Mouse (Mus musculus): ENCODE data around the gene Ly6g6f. TPM values are rescaled to one million over a fixed set of nuclear protein-coding genes. Genes with fewer than 3 reads are reported as not detected.

The Ly6g6f gene
- polyA plus RNA-seq, 1 experiment from 2014 or later: 0.18 TPM

- Histone ChIP-seq H3K27ac (no peak overlapping the region), H3K4me2 (no peak overlapping the region), H3K4me1 (peaks cover 8% of the 10 kb centered on the region; the same call in 1 of the 2 replicates), H3K4me3 (no peak overlapping the region), H3K36me3 (peaks cover 44% of the 10 kb centered on the region), H3K9me3 (no peaks in the 10 kb centered on the region), H3K27me3 (no peaks in the 10 kb centered on the region), H3K9ac (0 out of 2 replicates have a peak overlapping the region, but pooled peaks have one; percentile 44)
- 81% methylated on average over 6 of the region's 6 CpGs for WGBS
- ATAC-seq (ENCODE audit: insufficient number of reproducible peaks, insufficient read depth, low FRiP score, low TSS enrichment, low read depth): no peak
Observed at GRCm38 (mm10) chr17:35104754-35105153, 19.3 kb upstream of the Ly6g6f start.

DNA sequence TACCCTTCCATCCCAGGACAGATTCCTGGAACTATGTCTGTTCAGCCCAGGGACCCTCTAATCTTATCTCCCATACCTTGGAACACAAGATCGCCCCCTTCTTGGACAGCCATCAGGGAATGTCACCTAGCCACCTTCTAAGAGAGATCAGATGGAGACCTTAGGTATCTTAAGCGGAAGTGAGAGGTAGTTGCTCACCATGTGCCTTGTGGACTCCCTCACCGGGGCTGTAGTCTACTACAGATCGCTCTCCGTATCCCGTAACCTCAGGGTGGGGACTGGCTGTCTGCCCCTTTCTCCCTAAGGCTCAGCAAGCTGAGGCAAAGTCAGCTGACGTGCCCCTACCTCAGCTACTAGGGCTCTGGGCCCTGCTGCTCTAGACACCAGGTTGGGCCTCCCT, 18.7 kb upstream of the Ly6g6f start:
- H3K36me3 ChIP-seq: peaks cover 51% of the 10 kb centered on the region
- H3K9me3 ChIP-seq: no peaks in the 10 kb centered on the region
- H3K27ac ChIP-seq: no peak overlapping the region
- peaks cover 8% of the 10 kb centered on the region; the same call in 1 of the 2 replicates for H3K4me1 ChIP-seq
- 87% methylated on average over 7 of the region's 7 CpGs for WGBS
- no peaks in the 10 kb centered on the region for H3K27me3 ChIP-seq
- H3K9ac ChIP-seq: 0 out of 2 replicates have a peak overlapping the region, but pooled peaks have one; percentile 46
- H3K4me2 ChIP-seq: no peak overlapping the region
- no peak for ATAC-seq (ENCODE audit: insufficient number of reproducible peaks, insufficient read depth, low FRiP score, low TSS enrichment, low read depth)
- H3K4me3 ChIP-seq: no peak overlapping the region

GRCm38 (mm10) chr17:35103221-35103690, 17.8 kb upstream of the Ly6g6f start:
- ATAC-seq (ENCODE audit: insufficient number of reproducible peaks, insufficient read depth, low FRiP score, low TSS enrichment, low read depth): no peak
- Histone ChIP-seq H3K9me3 (no peaks in the 10 kb centered on the region), H3K9ac (no peak overlapping the region), H3K4me1 (peaks cover 8% of the 10 kb centered on the region; the same call in 1 of the 2 replicates), H3K36me3 (peaks cover 59% of the 10 kb centered on the region), H3K27me3 (no peaks in the 10 kb centered on the region), H3K4me2 (no peak overlapping the region), H3K27ac (no peak overlapping the region), H3K4me3 (no peak overlapping the region)
- WGBS: 71% methylated on average over 6 of the region's 6 CpGs

- Histone ChIP-seq H3K9me3 (no peaks in the 10 kb centered on the region), H3K9ac (peak overlapping the region; percentile 32; the same call in 1 of the 2 replicates), H3K27ac (no peak overlapping the region), H3K27me3 (no peaks in the 10 kb centered on the region), H3K36me3 (peaks cover 69% of the 10 kb centered on the region), H3K4me1 (peaks cover 8% of the 10 kb centered on the region; the same call in 1 of the 2 replicates), H3K4me2 (no peak overlapping the region), H3K4me3 (no peak overlapping the region)
- no peak for ATAC-seq (ENCODE audit: insufficient number of reproducible peaks, insufficient read depth, low FRiP score, low TSS enrichment, low read depth)
- 73% methylated on average over 7 of the region's 8 CpGs for WGBS
Observed at GRCm38 (mm10) chr17:35102299-35102698, 16.9 kb upstream of the Ly6g6f start.

- Histone ChIP-seq H3K4me1 (peaks cover 6% of the 10 kb centered on the region; the same call in 1 of the 2 replicates), H3K9me3 (no peaks in the 10 kb centered on the region), H3K27me3 (no peaks in the 10 kb centered on the region), H3K4me2 (no peak overlapping the region), H3K9ac (no peak overlapping the region), H3K4me3 (no peak overlapping the region), H3K27ac (no peak overlapping the region), H3K36me3 (peaks cover 80% of the 10 kb centered on the region)
- ATAC-seq (ENCODE audit: insufficient number of reproducible peaks, insufficient read depth, low FRiP score, low TSS enrichment, low read depth): no peak
- WGBS: 90% methylated on average over 11 of the region's 11 CpGs
Observed at GRCm38 (mm10) chr17:35101161-35101560, 15.8 kb upstream of the Ly6g6f start.

GRCm38 (mm10) chr17:35100196-35100765, 14.9 kb upstream of the Ly6g6f start:
- Histone ChIP-seq H3K4me1 (no peaks in the 10 kb centered on the region), H3K4me2 (no peak overlapping the region), H3K27me3 (no peaks in the 10 kb centered on the region), H3K9ac (no peak overlapping the region), H3K36me3 (peaks cover 89% of the 10 kb centered on the region), H3K27ac (no peak overlapping the region), H3K9me3 (no peaks in the 10 kb centered on the region), H3K4me3 (no peak overlapping the region)
- WGBS: 80% methylated on average over 10 of the region's 10 CpGs
- ATAC-seq (ENCODE audit: insufficient number of reproducible peaks, insufficient read depth, low FRiP score, low TSS enrichment, low read depth): no peak

DNA sequence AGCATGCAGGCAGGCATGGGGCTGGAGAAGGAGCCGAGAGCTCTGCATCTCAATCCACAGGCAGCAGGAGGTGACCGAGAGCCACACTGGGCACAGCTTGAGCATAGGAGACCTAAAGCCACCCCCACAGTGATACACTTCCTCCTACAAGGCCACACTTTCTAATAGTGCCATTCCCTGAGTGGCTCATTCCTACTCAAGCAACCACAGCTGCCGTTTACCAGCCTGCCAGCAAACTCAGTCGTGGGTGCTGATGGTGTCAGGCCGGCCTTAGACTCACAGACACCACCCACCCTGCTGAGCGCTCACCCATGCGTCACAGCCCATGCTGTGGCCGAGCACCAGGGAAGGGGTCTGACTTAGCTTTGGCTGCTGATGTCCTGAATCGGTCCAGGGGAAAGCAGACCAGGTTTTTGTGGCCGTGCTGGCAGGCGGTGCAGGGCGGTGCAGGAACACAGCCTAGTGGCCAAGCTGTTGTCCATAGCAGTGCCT, 11.8 kb upstream of the Ly6g6f start:
- H3K4me2 ChIP-seq: no peak overlapping the region
- H3K4me1 ChIP-seq: no peaks in the 10 kb centered on the region
- H3K36me3 ChIP-seq: peaks cover 99% of the 10 kb centered on the region
- no peak overlapping the region for H3K27ac ChIP-seq
- no peak overlapping the region for H3K4me3 ChIP-seq
- H3K27me3 ChIP-seq: no peaks in the 10 kb centered on the region
- ATAC-seq (ENCODE audit: insufficient number of reproducible peaks, insufficient read depth, low FRiP score, low TSS enrichment, low read depth): no peak
- H3K9me3 ChIP-seq: no peaks in the 10 kb centered on the region
- H3K9ac ChIP-seq: peak overlapping the region; percentile 44; the same call in 1 of the 2 replicates
- 82% methylated on average over 12 of the region's 12 CpGs for WGBS

DNA sequence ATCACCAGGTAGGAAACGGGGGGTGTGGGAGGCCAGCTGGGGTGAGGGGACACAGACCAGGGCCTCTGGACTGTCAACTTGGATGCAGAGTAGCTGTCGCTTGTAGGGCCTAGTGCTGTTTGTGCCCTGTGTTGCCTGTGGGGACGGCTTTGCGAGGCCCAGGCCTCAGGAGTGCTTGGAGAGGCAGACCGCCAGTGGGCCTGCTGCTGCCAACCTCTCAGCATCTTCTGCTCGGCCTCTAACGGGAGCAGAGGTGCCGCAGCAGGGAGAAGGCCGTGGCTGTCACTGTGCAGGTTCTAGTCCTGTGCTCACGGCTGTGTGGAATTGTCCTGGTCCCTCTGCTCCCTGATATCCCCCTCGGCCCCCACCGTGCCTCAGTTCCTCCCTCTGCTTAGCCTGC, 11.2 kb upstream of the Ly6g6f start:
- H3K9me3 ChIP-seq: no peaks in the 10 kb centered on the region
- no peak overlapping the region for H3K4me2 ChIP-seq
- no peaks in the 10 kb centered on the region for H3K4me1 ChIP-seq
- no peak overlapping the region for H3K4me3 ChIP-seq
- H3K9ac ChIP-seq: peak overlapping the region; percentile 44; the same call in 1 of the 2 replicates
- ATAC-seq (ENCODE audit: insufficient number of reproducible peaks, insufficient read depth, low FRiP score, low TSS enrichment, low read depth): no peak
- no peaks in the 10 kb centered on the region for H3K27me3 ChIP-seq
- WGBS: 86% methylated on average over 12 of the region's 12 CpGs
- no peak overlapping the region for H3K27ac ChIP-seq
- peaks cover 96% of the 10 kb centered on the region for H3K36me3 ChIP-seq

- WGBS: 91% methylated on average over 15 of the region's 15 CpGs
- Histone ChIP-seq H3K9me3 (no peaks in the 10 kb centered on the region), H3K4me1 (peaks cover 10% of the 10 kb centered on the region), H3K36me3 (peaks cover 82% of the 10 kb centered on the region), H3K27ac (no peak overlapping the region), H3K4me2 (no peak overlapping the region), H3K9ac (no peak overlapping the region), H3K4me3 (no peak overlapping the region), H3K27me3 (no peaks in the 10 kb centered on the region)
- no peak for ATAC-seq (ENCODE audit: insufficient number of reproducible peaks, insufficient read depth, low FRiP score, low TSS enrichment, low read depth)
Observed at GRCm38 (mm10) chr17:35094475-35095365, 9.3 kb upstream of the Ly6g6f start.

- Histone ChIP-seq H3K4me1 (peaks cover 10% of the 10 kb centered on the region), H3K4me2 (no peak overlapping the region), H3K27me3 (no peaks in the 10 kb centered on the region), H3K9ac (0 out of 2 replicates have a peak overlapping the region, but pooled peaks have one; percentile 54), H3K9me3 (no peaks in the 10 kb centered on the region), H3K36me3 (peaks cover 60% of the 10 kb centered on the region), H3K4me3 (no peak overlapping the region), H3K27ac (no peak overlapping the region)
- WGBS: 85% methylated on average over 14 of the region's 14 CpGs
- no peak for ATAC-seq (ENCODE audit: insufficient number of reproducible peaks, insufficient read depth, low FRiP score, low TSS enrichment, low read depth)
Observed at GRCm38 (mm10) chr17:35092403-35093198, 7.2 kb upstream of the Ly6g6f start.

All from embryonic facial prominence, embryonic 13.5 days (tissue).